Comparison of ENCODE assay signal across 11 mouse cellular contexts in genomic region chr4:84149149-84150050, GRCm38 (mm10).
DNase-seq lines count a peak whose midpoint lies in the region; ATAC-seq and TF ChIP-seq lines count a peak whose summit lies in the region.
"Had no signal": no experiment of that assay in that cellular context is flagged by ENCODE, and none has a peak within 500 bp of the region (broad histone marks: within the 10 kb centered on the region; RNA-seq: fewer than 3 reads in every experiment).

No protein-coding gene starts in this region.

- H3K36me3 ChIP-seq in intestine, postnatal 0 days (ENCODE audit: control insufficient read depth, insufficient read depth) = no peaks in the 10 kb centered on the region
- H3K36me3 ChIP-seq: hindbrain, embryonic 15.5 days had no signal

- no peak overlapping the region for H3K9ac ChIP-seq in intestine, postnatal 0 days (ENCODE audit: low read depth, low read length)
- H3K9ac ChIP-seq: hindbrain, embryonic 15.5 days had no signal

- intact Hi-C loops in gastrocnemius, adult 2 months (cut with DNase I) = no loop called here

- peak overlapping the region; percentile 43; the same call in 1 of the 2 replicates for H3K4me2 ChIP-seq in intestine, postnatal 0 days (replicated peaks; ENCODE audit: low read depth)
- H3K4me2 ChIP-seq: hindbrain, embryonic 15.5 days had no signal

- 41% methylated on average over 13 of the region's 13 CpGs for WGBS in intestine, postnatal 0 days

- no peaks in the 10 kb centered on the region for H3K4me1 ChIP-seq in intestine, postnatal 0 days (replicated peaks; ENCODE audit: control insufficient read depth, insufficient read depth, low read length)

- no peaks in the 10 kb centered on the region for H3K27me3 ChIP-seq in intestine, postnatal 0 days (replicated peaks; ENCODE audit: control insufficient read depth, insufficient read depth, low read length)
- H3K27me3 ChIP-seq: CH12.LX; hindbrain, embryonic 15.5 days had no signal

- no peak overlapping the region for H3K27ac ChIP-seq in intestine, postnatal 0 days (ENCODE audit: low read depth, low read length)
- H3K27ac ChIP-seq in gastrocnemius, adult 2 months = no peak overlapping the region
- H3K27ac ChIP-seq: hindbrain, embryonic 15.5 days had no signal

- 0 out of 2 replicates have a peak, but pooled peaks have one; percentile 7 for TF ChIP-seq CTCF in intestine, postnatal 0 days (IDR thresholded peaks at IDR 0.05; ENCODE audit: low read depth)
- no peak for TF ChIP-seq CTCF in gastrocnemius, adult 2 months (IDR thresholded peaks at IDR 0.05)

- H3K9me3 ChIP-seq in intestine, postnatal 0 days (ENCODE audit: control insufficient read depth) = no peaks in the 10 kb centered on the region
- H3K9me3 ChIP-seq: hindbrain, embryonic 15.5 days had no signal

- H3K4me3 ChIP-seq in intestine, postnatal 0 days (ENCODE audit: low read depth, low read length) = no peak overlapping the region
- no peak overlapping the region for H3K4me3 ChIP-seq in gastrocnemius, adult 2 months
- H3K4me3 ChIP-seq: hindbrain, embryonic 15.5 days had no signal

- peak; percentile 58 to 73 for DNase-seq in kidney, postnatal 36 days
- DNase-seq in lung, postnatal 14 days = peak; percentile 28
- DNase-seq in embryo, embryonic 11 days = no peak
- DNase-seq in gastrocnemius, adult 2 months = no peak
- DNase-seq in frontal cortex, postnatal 10 days (ENCODE audit: low spot score in 2 of 2) = no peak
- DNase-seq: adrenal gland, postnatal 10 days; right cerebral cortex, postnatal 14 days had no signal

- ATAC-seq in granulocyte monocyte progenitor cell, adult 5-6 weeks (replicated peaks; ENCODE audit: poor library complexity, severe bottlenecking) = 0 out of 2 replicates have a peak, but pooled peaks have one; percentile 14
- peak; percentile 85 for ATAC-seq in intestine, postnatal 0 days

Comparison
In these comparisons a context has a peak if more than half of its experiments do, and no peak if none do; other contexts are left out.
1. DNase-seq: peak in kidney, postnatal 36 days (2 of 2) and lung, postnatal 14 days (single experiment); none in embryo, embryonic 11 days (single experiment), gastrocnemius, adult 2 months (single experiment) and frontal cortex, postnatal 10 days (0 of 2).